Mouse (Mus musculus) heart, embryonic 14.5 days (tissue): ENCODE results near the gene Kcnh2. TPM values are rescaled to one million over a fixed set of nuclear protein-coding genes. Genes with fewer than 3 reads are reported as not detected.

ENCODE experiments used
- ATAC-seq: fragments of 200-750 bp; cut with Nextera tagmentation; 2 replicates; pipeline ENCODE4 v1.8.0; 2017; ENCODE audit warnings: low read depth, moderate TSS enrichment; ENCODE audit not compliant: insufficient number of reproducible peaks, insufficient read depth, low FRiP score
- H3K27ac ChIP-seq, 2 experiments: fragments of 200-500 bp in 1 of 2; fragments of 300-500 bp in 1 of 2; sonication (generic) in 1 of 2; replicated peaks in 1 of 2; 2 replicates each; pipeline ENCODE4 v1.5.1; 2012 to 2014; ENCODE audit warnings: low read depth in 2 of 2, low read length in 2 of 2, control low read depth in 1 of 2, mild to moderate bottlenecking in 1 of 2, mixed read lengths in 1 of 2; ENCODE audit not compliant: control insufficient read depth in 1 of 2, insufficient read depth in 1 of 2
- H3K27me3 ChIP-seq: fragments of 300-500 bp; sonication (generic); 2 replicates; pipeline ENCODE4 v1.6.1; 2014; ENCODE audit warnings: mild to moderate bottlenecking, low read length, control low read depth; ENCODE audit not compliant: control insufficient read depth, insufficient read depth
- H3K36me3 ChIP-seq: fragments of 300-500 bp; sonication (generic); 2 replicates; pipeline ENCODE4 v1.6.1; 2014; ENCODE audit warnings: mild to moderate bottlenecking, control low read depth, low read length, mixed read lengths; ENCODE audit not compliant: control insufficient read depth, insufficient read depth
- H3K4me1 ChIP-seq, 2 experiments: fragments of 200-500 bp in 1 of 2; fragments of 300-500 bp in 1 of 2; sonication (generic) in 1 of 2; 2 replicates each; pipeline ENCODE4 v1.6.1; 2012 to 2014; ENCODE audit warnings: low read length in 2 of 2, control low read depth in 1 of 2, mixed read lengths in 1 of 2; ENCODE audit not compliant: control insufficient read depth in 2 of 2, insufficient read depth in 2 of 2
- H3K4me2 ChIP-seq: fragments of 300-500 bp; sonication (generic); 2 replicates; pipeline ENCODE4 v1.6.1; 2014; ENCODE audit warnings: mild to moderate bottlenecking, low read length
- H3K4me3 ChIP-seq, 2 experiments: fragments of 200-500 bp in 1 of 2; fragments of 300-500 bp in 1 of 2; sonication (generic) in 1 of 2; 2 replicates each; pipeline ENCODE4 v1.5.1; 2012 to 2014; ENCODE audit warnings: low read length in 2 of 2, mild to moderate bottlenecking in 2 of 2, control low read depth in 1 of 2, low read depth in 1 of 2, moderate library complexity in 1 of 2; ENCODE audit not compliant: control insufficient read depth in 1 of 2, insufficient read depth in 1 of 2
- H3K9ac ChIP-seq: fragments of 300-500 bp; sonication (generic); 2 replicates; pipeline ENCODE4 v1.6.1; 2014; ENCODE audit warnings: mild to moderate bottlenecking, low read length
- H3K9me3 ChIP-seq: fragments of 300-500 bp; sonication (generic); 2 replicates; pipeline ENCODE4 v1.6.1; 2016; ENCODE audit warnings: low read length, control low read depth; ENCODE audit not compliant: control insufficient read depth
- WGBS: fragments of 180-500 bp; shearing (Covaris S2); extraction: QIAGEN DNeasy Blood & Tissue Kit; methylation state at CpG from one replicate; pipeline ENCODE4 v1.1.7; 2014; 5-methylcytosine and 5-hydroxymethylcytosine counted together
- polyA plus RNA-seq: library from polyadenylated mRNA; unstranded; fragments of >200 nt; fragmentation: Nextera tagmentation; extraction: Ambion mirVana; gene quantifications from 2 replicates; pipeline ENCODE4 v1.2.1, GENCODE M21; 2014

The Kcnh2 gene
- polyA plus RNA-seq, 1 experiment from 2014 or later, result 32.9 TPM

DNA sequence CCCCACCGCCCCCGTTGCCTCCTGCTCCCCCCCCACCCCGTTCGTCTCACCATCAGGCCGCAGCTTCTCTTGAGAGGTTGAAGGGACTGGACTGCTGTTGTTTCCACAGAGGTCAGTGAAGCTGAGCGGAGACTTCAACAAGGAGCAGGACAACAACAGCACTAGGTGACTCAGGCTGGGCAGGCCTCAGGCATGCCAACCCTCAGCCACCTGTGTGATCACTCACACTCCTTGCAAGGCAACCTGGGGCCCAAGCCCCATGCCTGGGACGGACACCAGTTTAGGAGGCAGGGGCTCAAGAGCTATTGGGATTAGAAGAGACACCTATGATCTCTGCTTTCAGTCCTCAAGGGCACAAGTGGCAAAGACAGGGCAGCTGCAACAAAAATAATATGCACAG lies 40.5 kb upstream of the Kcnh2 start, which contains the start of gene Atg9b:
Atg9b (minus strand) TSS at position 280 of the 400 bp plus-strand sequence.
- WGBS, result 82% methylated on average over 7 of the region's 7 CpGs
- H3K4me3 ChIP-seq, result no peak within 1 kb of the TSS
- H3K9ac ChIP-seq, result no peak within 1 kb of the TSS
- H3K4me1 ChIP-seq, result peaks cover 19 to 38% of the 10 kb centered on the region in 2 experiments
- ATAC-seq, result no peak
- no peaks in the 10 kb centered on the region for H3K9me3 ChIP-seq
- 0 out of 2 replicates have a peak, but pooled peaks cover 3% of the 10 kb centered on the region for H3K36me3 ChIP-seq
- H3K27me3 ChIP-seq, result no peaks in the 10 kb centered on the region
- H3K27ac ChIP-seq, result 0 out of 4 replicates have a peak within 1 kb of the TSS, but pooled peaks of 1 of the 2 experiments have one; percentile 19
- H3K4me2 ChIP-seq, result no peak within 1 kb of the TSS

DNA sequence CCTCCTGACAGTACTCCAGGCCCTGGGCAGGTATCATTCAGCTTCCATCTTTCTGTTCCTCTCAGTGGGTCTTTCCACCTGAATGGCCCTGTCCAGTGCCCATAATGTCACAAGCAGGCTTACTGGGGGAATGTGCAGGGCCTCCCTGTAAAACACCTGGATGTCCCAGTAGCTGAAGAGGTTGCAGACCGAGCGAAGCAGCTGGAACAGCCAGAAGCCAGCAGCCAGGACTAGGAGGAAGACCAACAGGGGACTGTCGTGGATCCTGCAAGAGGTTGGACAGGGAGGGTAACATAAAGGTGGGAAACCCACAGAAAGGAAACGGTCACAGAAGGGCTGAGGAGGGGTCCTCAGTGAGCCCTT lies 38.2 kb upstream of the Kcnh2 start:
- ATAC-seq, result no peak
- H3K27ac ChIP-seq, result no peak overlapping the region
- H3K36me3 ChIP-seq, result 0 out of 2 replicates have a peak, but pooled peaks cover 5% of the 10 kb centered on the region
- peaks cover 9% of the 10 kb centered on the region; the same call in 1 of the 2 replicates for H3K27me3 ChIP-seq
- 84% methylated on average over 4 of the region's 4 CpGs for WGBS
- no peak overlapping the region for H3K9ac ChIP-seq
- no peaks in the 10 kb centered on the region for H3K9me3 ChIP-seq
- H3K4me3 ChIP-seq, result no peak overlapping the region
- peaks cover 20 to 43% of the 10 kb centered on the region in 2 experiments for H3K4me1 ChIP-seq
- no peak overlapping the region for H3K4me2 ChIP-seq

DNA sequence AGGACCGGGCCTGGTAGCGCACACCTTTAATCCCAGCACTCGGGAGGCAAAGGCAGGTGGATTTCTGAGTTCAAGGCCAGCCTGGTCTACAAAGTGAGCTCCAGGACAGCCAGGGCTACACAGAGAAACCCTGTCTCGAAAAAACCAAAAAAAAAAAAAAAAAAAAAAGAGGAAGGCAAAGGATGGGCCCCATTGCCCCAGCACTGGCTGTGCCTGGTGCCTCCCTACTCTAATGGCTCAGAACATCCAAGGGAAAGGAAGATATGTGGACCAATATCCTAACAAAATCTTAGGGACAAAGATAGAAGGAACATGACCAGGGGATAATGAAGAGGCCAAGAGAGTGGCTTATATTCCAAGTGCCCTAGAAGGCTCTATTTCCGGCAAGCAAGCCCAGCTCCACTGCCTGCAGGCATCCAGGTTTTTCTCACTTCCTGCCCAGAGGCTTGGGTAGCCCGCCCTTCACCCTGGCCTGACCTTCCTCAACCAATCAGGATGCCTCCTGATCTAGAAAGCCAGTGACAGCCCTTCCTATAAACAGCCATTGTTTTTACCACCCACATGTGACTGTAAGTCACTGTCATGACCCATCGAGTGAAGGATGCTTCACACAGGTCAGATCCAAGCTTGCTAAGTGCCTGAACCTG lies 37.7 kb upstream of the Kcnh2 start:
- Histone ChIP-seq H3K9me3 (no peaks in the 10 kb centered on the region), H3K4me2 (no peak overlapping the region), H3K27me3 (peaks cover 9% of the 10 kb centered on the region; the same call in 1 of the 2 replicates), H3K4me1 (peaks cover 22 to 43% of the 10 kb centered on the region in 2 experiments), H3K9ac (no peak overlapping the region), H3K4me3 (no peak overlapping the region), H3K27ac (no peak overlapping the region), H3K36me3 (0 out of 2 replicates have a peak, but pooled peaks cover 5% of the 10 kb centered on the region)
- ATAC-seq, result no peak
- 65% methylated on average over 6 of the region's 7 CpGs for WGBS

DNA sequence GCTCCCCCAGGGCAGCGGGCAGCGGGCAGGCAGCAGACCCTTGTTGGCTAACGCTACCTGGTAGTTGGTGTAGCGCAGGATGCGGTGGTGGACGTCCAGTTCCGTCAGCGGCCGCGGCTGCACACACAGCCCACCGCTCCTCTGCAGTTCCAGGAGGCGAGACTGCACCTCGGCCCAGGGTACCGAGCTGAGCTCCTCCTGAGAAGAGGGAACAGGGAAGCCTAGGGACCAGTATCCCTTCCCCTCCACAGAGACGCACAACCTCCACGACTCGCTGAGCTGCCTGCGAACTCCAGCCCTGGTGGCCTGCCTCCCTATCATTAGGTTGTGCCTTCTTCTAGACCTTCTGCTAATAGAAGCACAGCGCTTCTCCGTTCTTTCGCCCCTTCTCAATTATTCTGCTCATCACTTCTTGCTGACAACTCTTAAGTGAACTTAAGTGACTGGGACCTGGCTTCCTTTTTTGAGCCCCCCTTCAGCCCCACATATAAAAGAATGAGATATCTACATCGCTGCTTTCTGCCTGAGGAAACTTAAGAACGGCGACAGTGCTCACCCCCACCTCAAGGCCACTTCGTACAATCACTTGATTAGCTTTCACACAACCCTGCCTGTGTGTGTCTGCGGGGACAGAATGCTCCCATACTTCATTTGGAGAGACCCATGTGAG lies 37.0 kb upstream of the Kcnh2 start:
- peak overlapping the region; percentile 50 to 52 for H3K4me3 ChIP-seq

DNA sequence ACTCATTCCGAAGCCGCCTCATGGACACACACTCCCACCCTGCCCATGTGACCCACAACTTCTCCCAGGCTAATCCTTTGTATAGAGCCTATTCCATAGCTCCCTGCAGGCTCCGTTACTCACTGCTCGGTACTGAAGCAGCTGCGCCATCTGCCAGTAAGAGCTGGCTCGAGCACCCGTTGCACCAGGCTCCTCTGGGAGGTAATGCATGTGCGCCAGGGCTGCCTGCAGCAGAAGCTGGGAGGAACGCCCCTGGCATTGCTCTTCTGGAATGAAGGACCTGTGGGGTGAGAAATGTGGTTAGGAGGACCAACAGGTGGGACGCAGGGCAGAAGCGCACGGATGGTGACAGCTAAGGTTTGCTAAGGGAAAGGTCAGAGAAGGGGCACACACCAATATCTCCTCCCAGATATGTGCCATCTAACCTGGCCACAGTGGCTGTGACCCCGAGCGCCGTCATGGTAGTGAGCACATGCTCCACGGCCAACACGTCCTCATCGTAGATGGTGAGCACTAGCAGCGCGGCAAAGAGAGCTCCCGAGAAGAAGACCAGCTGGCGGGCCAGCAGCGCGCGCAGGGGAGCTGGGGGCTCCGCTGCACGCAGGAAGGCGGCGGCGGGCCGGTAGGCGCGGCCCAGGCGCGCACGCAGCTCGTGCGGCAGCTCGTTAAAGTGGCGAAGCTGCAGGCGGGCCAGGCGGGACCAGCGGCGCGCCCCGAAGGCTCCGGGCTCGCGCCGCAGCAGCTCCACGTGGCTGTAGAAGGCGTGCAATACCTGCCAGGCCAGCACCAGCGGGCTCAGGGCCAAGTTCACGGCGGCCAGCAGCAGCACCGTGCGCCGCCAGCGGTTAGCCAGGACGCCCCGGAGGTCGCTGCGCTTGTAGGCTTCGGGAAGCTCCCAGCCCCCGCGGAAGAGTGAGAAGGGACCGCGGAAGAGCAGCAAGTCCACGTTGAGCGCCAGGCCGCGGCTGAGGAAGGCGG lies 36.1 kb upstream of the Kcnh2 start:
- Histone ChIP-seq H3K9ac (peak overlapping the region; percentile 77), H3K27ac (peak overlapping the region; percentile 29 to 61; a peak in 3 of 4 replicates), H3K27me3 (peaks cover 9% of the 10 kb centered on the region; the same call in 1 of the 2 replicates), H3K4me1 (peaks cover 26 to 49% of the 10 kb centered on the region in 2 experiments), H3K9me3 (no peaks in the 10 kb centered on the region), H3K4me2 (peak overlapping the region; percentile 93), H3K4me3 (peak overlapping the region; percentile 50 to 52), H3K36me3 (0 out of 2 replicates have a peak, but pooled peaks cover 5% of the 10 kb centered on the region)
- peak; percentile 23; the same call in 1 of the 2 replicates for ATAC-seq
- WGBS, result under 1% methylated on average over 73 of the region's 73 CpGs

More for the DNA sequence above, 37.0 kb upstream of the Kcnh2 start:
- Histone ChIP-seq H3K4me2 (peak overlapping the region; percentile 93), H3K36me3 (0 out of 2 replicates have a peak, but pooled peaks cover 5% of the 10 kb centered on the region), H3K27me3 (peaks cover 9% of the 10 kb centered on the region; the same call in 1 of the 2 replicates), H3K4me1 (peaks cover 24 to 43% of the 10 kb centered on the region in 2 experiments), H3K9me3 (no peaks in the 10 kb centered on the region), H3K9ac (peak overlapping the region; percentile 77), H3K27ac (peak overlapping the region; percentile 29 to 61; a peak in 3 of 4 replicates)
- WGBS, result 20% methylated on average over 26 of the region's 26 CpGs
- no peak for ATAC-seq

DNA sequence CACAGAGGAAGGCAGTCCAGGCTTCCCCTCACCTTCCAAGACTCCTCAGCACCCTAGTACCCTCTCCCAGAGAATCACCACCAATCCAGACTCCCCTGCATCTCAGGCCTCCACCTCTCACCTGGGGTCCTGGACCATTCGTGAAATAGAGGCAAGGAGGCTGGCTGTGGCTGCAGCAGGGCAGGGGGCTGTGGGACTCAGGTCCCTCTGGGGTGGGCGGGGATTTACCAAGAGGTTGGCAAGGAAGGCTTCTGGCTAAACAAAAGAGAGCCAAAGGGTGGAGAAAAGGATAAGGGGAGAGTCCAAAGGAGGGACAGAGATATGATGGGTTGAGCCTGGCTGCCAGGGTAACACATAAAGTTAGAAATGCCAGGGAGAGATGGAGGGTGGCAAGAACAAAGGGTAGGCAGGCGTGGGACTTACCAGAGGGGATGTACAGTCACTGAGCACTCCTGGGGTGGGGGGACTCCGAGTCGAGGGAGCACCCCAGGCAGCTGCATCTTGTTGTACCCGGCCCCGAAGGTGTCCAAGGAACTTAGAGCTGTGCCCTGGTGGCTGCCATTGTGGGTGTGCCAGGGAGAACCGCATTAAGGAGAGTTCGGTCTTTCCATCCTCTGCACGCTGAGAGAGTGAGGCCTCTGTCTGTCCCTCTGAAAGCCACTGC lies 34.6 kb upstream of the Kcnh2 start:
- no peak overlapping the region for H3K9ac ChIP-seq
- WGBS, result 87% methylated on average over 10 of the region's 10 CpGs
- peaks cover 9% of the 10 kb centered on the region; the same call in 1 of the 2 replicates for H3K27me3 ChIP-seq
- H3K9me3 ChIP-seq, result no peaks in the 10 kb centered on the region
- 0 out of 2 replicates have a peak, but pooled peaks cover 5% of the 10 kb centered on the region for H3K36me3 ChIP-seq
- no peak overlapping the region for H3K4me2 ChIP-seq
- H3K4me1 ChIP-seq, result peaks cover 26 to 49% of the 10 kb centered on the region in 2 experiments
- ATAC-seq, result no peak
- H3K4me3 ChIP-seq, result no peak overlapping the region
- peak overlapping the region; percentile 9 to 13; a peak in 1 of 4 replicates for H3K27ac ChIP-seq
